Mouse (Mus musculus) stomach, embryonic 14.5 days (tissue): ENCODE measurements at regions not wholly inside any gene's neighbourhood (a gene's known extent, or its start where the extent isn't known, plus 50 kb on each side); places are given as distances from the start of the nearest gene placed in this dataset.
A peak's percentile ranks its signal among the peaks of the same experiment; 100 is the strongest.

Experiments
- ATAC-seq: fragments of 200-750 bp; cut with Nextera tagmentation; 2 replicates; pipeline ENCODE4 v1.8.0; 2017; ENCODE audit warnings: low read depth, moderate TSS enrichment; ENCODE audit not compliant: insufficient number of reproducible peaks, insufficient read depth, low FRiP score
- H3K27ac ChIP-seq: fragments of 300-500 bp; sonication (generic); 2 replicates; pipeline ENCODE4 v1.5.1; 2014; ENCODE audit warnings: mild to moderate bottlenecking, low read length, moderate library complexity, mixed read lengths
- H3K27me3 ChIP-seq: fragments of 300-500 bp; sonication (generic); 2 replicates; pipeline ENCODE4 v1.6.1; 2014; ENCODE audit warnings: low read length, control low read depth, mixed read lengths; ENCODE audit not compliant: control insufficient read depth, insufficient read depth
- H3K36me3 ChIP-seq: fragments of 300-500 bp; sonication (generic); 2 replicates; pipeline ENCODE4 v1.6.1; 2014; ENCODE audit warnings: mild to moderate bottlenecking, control low read depth, low read length, moderate library complexity, mixed read lengths; ENCODE audit not compliant: control insufficient read depth, insufficient read depth
- H3K4me1 ChIP-seq: fragments of 300-500 bp; sonication (generic); 2 replicates; pipeline ENCODE4 v1.6.1; 2014; ENCODE audit warnings: low read length, control low read depth, mixed read lengths; ENCODE audit not compliant: control insufficient read depth, insufficient read depth
- H3K4me2 ChIP-seq: fragments of 300-500 bp; sonication (generic); replicated peaks from 2 replicates; pipeline ENCODE4 v1.6.1; 2014; ENCODE audit warnings: low read depth, low read length, control low read depth
- H3K4me3 ChIP-seq: fragments of 300-500 bp; sonication (generic); 2 replicates; pipeline ENCODE4 v1.5.1; 2014; ENCODE audit warnings: low read depth, low read length, control low read depth
- H3K9ac ChIP-seq: fragments of 300-500 bp; sonication (generic); replicated peaks from 2 replicates; pipeline ENCODE4 v1.6.1; 2014; ENCODE audit warnings: low read depth, mild to moderate bottlenecking, control low read depth, low read length, moderate library complexity, mixed read lengths
- H3K9me3 ChIP-seq: fragments of 300-500 bp; sonication (generic); 2 replicates; pipeline ENCODE4 v1.6.1; 2016; ENCODE audit warnings: low read depth, low read length, control low read depth; ENCODE audit not compliant: control insufficient read depth
- WGBS: fragments of 180-500 bp; shearing (Covaris S2); extraction: QIAGEN DNeasy Blood & Tissue Kit; methylation state at CpG from one replicate; pipeline ENCODE4 v1.1.7; 2014; 5-methylcytosine and 5-hydroxymethylcytosine counted together

DNA sequence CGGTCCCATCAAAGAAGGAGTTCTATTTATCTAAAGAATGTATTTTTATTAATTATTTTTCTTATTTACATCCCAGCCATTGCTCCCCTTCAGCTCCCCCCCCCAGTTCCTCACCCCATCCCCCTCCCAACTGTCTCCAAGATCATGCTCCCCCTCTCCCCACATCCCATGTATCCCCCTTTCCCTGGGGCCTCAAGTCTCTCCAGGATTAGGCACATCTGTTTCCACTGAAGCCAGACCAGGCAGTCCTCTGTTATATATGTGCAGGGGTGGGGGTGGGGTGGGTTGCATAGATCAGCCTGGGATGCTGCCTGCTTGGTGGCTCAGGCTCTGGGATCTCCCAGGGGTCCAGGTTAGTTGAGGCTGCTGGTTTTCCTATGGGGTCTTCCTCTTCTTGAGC lies 316.8 kb upstream of the Pappa start:
- Histone ChIP-seq H3K9me3 (no peaks in the 10 kb centered on the region), H3K36me3 (no peaks in the 10 kb centered on the region), H3K9ac (no peak overlapping the region), H3K4me2 (no peak overlapping the region), H3K4me1 (no peaks in the 10 kb centered on the region), H3K27ac (no peak overlapping the region), H3K4me3 (no peak overlapping the region), H3K27me3 (no peaks in the 10 kb centered on the region)
- 68% methylated on average over 1 of the region's 1 CpGs for WGBS
- ATAC-seq, result no peak

DNA sequence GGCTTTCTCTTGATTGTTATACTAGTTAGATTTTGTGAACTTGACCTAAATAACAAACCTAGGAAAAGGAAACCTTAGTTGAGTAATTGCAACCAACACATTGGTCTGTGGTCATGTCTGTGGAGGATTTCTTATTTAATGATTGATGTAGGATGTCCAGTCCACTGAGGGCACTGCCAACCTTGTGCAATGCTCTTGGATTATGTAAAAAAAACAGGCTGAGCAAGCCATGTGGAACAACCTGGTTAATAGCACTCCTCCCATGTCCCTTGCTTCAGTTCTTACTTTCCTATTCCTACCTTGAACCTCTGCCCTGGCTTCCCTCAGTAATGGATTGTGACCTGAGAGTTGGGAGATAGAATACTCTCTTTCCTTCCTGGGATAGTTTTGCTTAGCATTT lies 312.0 kb upstream of the Pappa start:
- ATAC-seq, result no peak
- Histone ChIP-seq H3K9ac (no peak overlapping the region), H3K27ac (no peak overlapping the region), H3K27me3 (no peaks in the 10 kb centered on the region), H3K4me2 (no peak overlapping the region), H3K4me3 (no peak overlapping the region), H3K36me3 (no peaks in the 10 kb centered on the region), H3K9me3 (no peaks in the 10 kb centered on the region), H3K4me1 (no peaks in the 10 kb centered on the region)

GRCm38 (mm10) chr4:64812812-64813211 lies 311.2 kb upstream of the Pappa start:
- no peaks in the 10 kb centered on the region for H3K27me3 ChIP-seq
- no peak overlapping the region for H3K4me2 ChIP-seq
- H3K9ac ChIP-seq, result no peak overlapping the region
- WGBS, result 59% methylated on average over 4 of the region's 4 CpGs
- no peaks in the 10 kb centered on the region for H3K36me3 ChIP-seq
- no peaks in the 10 kb centered on the region for H3K4me1 ChIP-seq
- H3K4me3 ChIP-seq, result no peak overlapping the region
- no peak for ATAC-seq
- H3K27ac ChIP-seq, result no peak overlapping the region
- no peaks in the 10 kb centered on the region for H3K9me3 ChIP-seq

- H3K27ac ChIP-seq, result no peak overlapping the region
These were observed 291.1 kb upstream of the Pappa start for GRCm38 (mm10) chr4:64832882-64833281.

GRCm38 (mm10) chr4:64874521-64874920 lies 249.5 kb upstream of the Pappa start:
- Histone ChIP-seq H3K9me3 (no peaks in the 10 kb centered on the region), H3K36me3 (no peaks in the 10 kb centered on the region), H3K27ac (no peak overlapping the region), H3K4me1 (no peaks in the 10 kb centered on the region), H3K9ac (no peak overlapping the region), H3K4me3 (no peak overlapping the region), H3K4me2 (no peak overlapping the region), H3K27me3 (no peaks in the 10 kb centered on the region)
- ATAC-seq, result no peak
- 43% methylated on average over 2 of the region's 2 CpGs for WGBS

More at GRCm38 (mm10) chr4:64832882-64833281, 291.1 kb upstream of the Pappa start:
- no peaks in the 10 kb centered on the region for H3K9me3 ChIP-seq
- no peak overlapping the region for H3K4me3 ChIP-seq
- H3K27me3 ChIP-seq, result no peaks in the 10 kb centered on the region
- WGBS, result 46% methylated on average over 2 of the region's 2 CpGs
- no peaks in the 10 kb centered on the region for H3K4me1 ChIP-seq
- no peaks in the 10 kb centered on the region for H3K36me3 ChIP-seq
- no peak overlapping the region for H3K9ac ChIP-seq
- no peak for ATAC-seq
- no peak overlapping the region for H3K4me2 ChIP-seq

GRCm38 (mm10) chr4:64876924-64877323 lies 247.1 kb upstream of the Pappa start:
- Histone ChIP-seq H3K9me3 (no peaks in the 10 kb centered on the region), H3K27ac (no peak overlapping the region), H3K9ac (no peak overlapping the region), H3K4me3 (no peak overlapping the region), H3K4me1 (no peaks in the 10 kb centered on the region), H3K4me2 (no peak overlapping the region), H3K27me3 (no peaks in the 10 kb centered on the region), H3K36me3 (no peaks in the 10 kb centered on the region)
- WGBS, result 77% methylated on average over 1 of the region's 1 CpGs
- no peak for ATAC-seq

DNA sequence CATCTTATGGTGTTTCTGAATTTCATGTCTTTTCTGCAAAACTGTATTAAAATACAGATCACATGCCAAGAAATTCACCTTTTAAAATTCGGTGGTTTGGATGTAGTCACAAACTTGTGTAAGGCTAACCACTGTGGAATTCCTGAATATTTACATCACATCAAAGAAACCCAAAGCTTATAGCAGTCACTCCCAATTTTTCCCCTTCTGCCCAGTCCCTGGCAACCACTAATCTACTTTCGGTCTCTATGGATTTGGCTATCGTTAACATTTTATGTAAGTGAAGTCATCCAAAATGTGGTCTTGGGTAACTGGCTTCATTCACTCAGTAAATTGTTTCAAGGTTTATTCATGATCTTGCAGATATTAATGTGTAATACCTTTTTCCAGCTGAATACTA lies 226.0 kb upstream of the Pappa start:
- WGBS, result 83% methylated on average over 3 of the region's 3 CpGs
- no peak for ATAC-seq
- Histone ChIP-seq H3K4me2 (no peak overlapping the region), H3K27ac (no peak overlapping the region), H3K27me3 (no peaks in the 10 kb centered on the region), H3K4me1 (no peaks in the 10 kb centered on the region), H3K4me3 (no peak overlapping the region), H3K36me3 (no peaks in the 10 kb centered on the region), H3K9me3 (no peaks in the 10 kb centered on the region), H3K9ac (no peak overlapping the region)

- no peaks in the 10 kb centered on the region for H3K36me3 ChIP-seq
- H3K27ac ChIP-seq, result peak overlapping the region; percentile 22; the same call in 1 of the 2 replicates
- no peak overlapping the region for H3K4me3 ChIP-seq
- H3K9me3 ChIP-seq, result no peaks in the 10 kb centered on the region
- 41% methylated on average over 5 of the region's 5 CpGs for WGBS
- H3K9ac ChIP-seq, result no peak overlapping the region
- peak; percentile 69; the same call in 1 of the 2 replicates for ATAC-seq
- no peaks in the 10 kb centered on the region for H3K4me1 ChIP-seq
- no peak overlapping the region for H3K4me2 ChIP-seq
- H3K27me3 ChIP-seq, result no peaks in the 10 kb centered on the region
These were observed 222.7 kb upstream of the Pappa start for GRCm38 (mm10) chr4:64901091-64901845.

DNA sequence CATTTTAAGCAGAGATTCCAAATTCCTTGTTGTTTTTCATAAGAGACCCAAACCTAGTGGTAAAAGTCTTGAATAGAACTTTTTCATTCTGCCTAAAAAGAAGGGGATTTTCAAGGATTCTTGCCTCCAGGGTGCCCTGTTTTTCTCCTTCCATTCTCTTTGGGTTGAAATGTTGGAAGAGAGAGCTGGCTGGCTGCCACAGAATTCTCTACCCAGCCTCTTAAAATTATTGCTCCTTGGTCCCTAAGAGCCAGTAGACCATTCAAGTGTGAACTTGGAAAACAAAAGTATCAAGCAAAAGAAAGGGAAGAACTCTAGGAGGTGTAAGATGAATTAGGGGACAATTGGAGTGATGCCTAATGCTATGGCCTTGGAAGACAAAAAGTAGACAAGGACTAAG lies 200.2 kb upstream of the Pappa start:
- Histone ChIP-seq H3K4me2 (no peak overlapping the region), H3K9ac (no peak overlapping the region), H3K27ac (no peak overlapping the region), H3K4me1 (no peaks in the 10 kb centered on the region), H3K27me3 (no peaks in the 10 kb centered on the region), H3K36me3 (no peaks in the 10 kb centered on the region), H3K4me3 (no peak overlapping the region), H3K9me3 (no peaks in the 10 kb centered on the region)
- no peak for ATAC-seq
